Mouse (Mus musculus) myocyte (in vitro differentiated cells): ENCODE measurements around the gene Gng4. TPM values are rescaled to one million over a fixed set of nuclear protein-coding genes. Genes with fewer than 3 reads are reported as not detected.
A peak's percentile ranks its signal among the peaks of the same experiment; 100 is the strongest.

ENCODE experiments used
- H3K27me3 ChIP-seq: one replicate; pipeline ENCODE4 v1.6.1; 2011; ENCODE audit not compliant: control insufficient read depth, insufficient read depth, insufficient read length
- H3K36me3 ChIP-seq: one replicate; pipeline ENCODE4 v1.6.1; 2011; ENCODE audit not compliant: control insufficient read depth, insufficient read depth
- H3K4me2 ChIP-seq: one replicate; pipeline ENCODE4 v1.6.1; 2011; ENCODE audit warnings: low read depth, control low read depth
- H3K4me3 ChIP-seq: one replicate; pipeline ENCODE4 v1.5.1; 2011; ENCODE audit warnings: mild to moderate bottlenecking, control low read depth, moderate library complexity
- H3K79me2 ChIP-seq: one replicate; pipeline ENCODE4 v1.6.1; 2011; ENCODE audit not compliant: control insufficient read depth, insufficient read depth
- H3ac ChIP-seq: one replicate; pipeline ENCODE4 v1.6.1; 2011; ENCODE audit not compliant: control insufficient read depth, insufficient read length
- CEBPB ChIP-seq: IDR thresholded peaks from 2 replicates; pipeline ENCODE4 v1.6.1; 2011; ENCODE audit warnings: mild to moderate bottlenecking, moderate library complexity; ENCODE audit not compliant: poor library complexity, insufficient read depth, severe bottlenecking
- E2F4 ChIP-seq: IDR thresholded peaks from one replicate; pipeline ENCODE4 v1.6.1; 2011; ENCODE audit warnings: mild to moderate bottlenecking, control low read depth, moderate library complexity; ENCODE audit not compliant: insufficient read depth
- MAX ChIP-seq: IDR thresholded peaks from one replicate; pipeline ENCODE4 v1.6.1; 2011; ENCODE audit warnings: low read depth, mild to moderate bottlenecking, control low read depth
- MYOD1 ChIP-seq, 3 experiments: IDR thresholded peaks; one replicate each; pipeline ENCODE4 v1.6.1; 2011; ENCODE audit warnings: control low read depth in 2 of 3, low read depth in 2 of 3, mild to moderate bottlenecking in 2 of 3, moderate library complexity in 1 of 3; ENCODE audit not compliant: insufficient read length in 2 of 3, control insufficient read depth in 1 of 3
- MYOG ChIP-seq, 3 experiments: IDR thresholded peaks; one replicate each; pipeline ENCODE4 v1.6.1; 2011; ENCODE audit warnings: control low read depth in 2 of 3, low read depth in 2 of 3, mild to moderate bottlenecking in 2 of 3; ENCODE audit not compliant: insufficient read length in 2 of 3, control insufficient read depth in 1 of 3, insufficient read depth in 1 of 3
- POLR2A ChIP-seq: IDR thresholded peaks from one replicate; pipeline ENCODE4 v1.6.1; 2011; ENCODE audit warnings: low read depth, mild to moderate bottlenecking, control low read depth, moderate library complexity; ENCODE audit not compliant: insufficient read length
- POLR2AphosphoS2 ChIP-seq: IDR thresholded peaks from one replicate; pipeline ENCODE4 v1.6.1; 2011; ENCODE audit warnings: low read depth, control low read depth; ENCODE audit not compliant: insufficient read length
- REST ChIP-seq: IDR thresholded peaks from one replicate; pipeline ENCODE4 v1.6.1; 2011; ENCODE audit warnings: mild to moderate bottlenecking, control low read depth, moderate library complexity; ENCODE audit not compliant: insufficient read depth, insufficient read length
- SRF ChIP-seq: IDR thresholded peaks from one replicate; pipeline ENCODE4 v1.6.1; 2011; ENCODE audit warnings: low read depth; ENCODE audit not compliant: control insufficient read depth, insufficient read length
- TCF12 ChIP-seq: IDR thresholded peaks from one replicate; pipeline ENCODE4 v1.6.1; 2011; ENCODE audit warnings: mild to moderate bottlenecking, control low read depth; ENCODE audit not compliant: poor library complexity, insufficient read depth, severe bottlenecking
- TCF3 ChIP-seq: IDR thresholded peaks from one replicate; pipeline ENCODE4 v1.6.1; 2011; ENCODE audit warnings: low read depth, control low read depth; ENCODE audit not compliant: insufficient read length
- USF1 ChIP-seq: IDR thresholded peaks from one replicate; pipeline ENCODE4 v1.6.1; 2011; ENCODE audit warnings: low read depth, mild to moderate bottlenecking, control low read depth, moderate library complexity
- polyA plus RNA-seq: library from polyadenylated mRNA; unstranded; fragments of >200 nt; fragmentation: generic; extraction: Trizol; gene quantifications from one replicate; pipeline ENCODE4 v1.2.1, GENCODE M21; 2012; ENCODE audit warnings: missing spikeins

The Gng4 gene
- polyA plus RNA-seq, 1 experiment, result 0.56 TPM

DNA sequence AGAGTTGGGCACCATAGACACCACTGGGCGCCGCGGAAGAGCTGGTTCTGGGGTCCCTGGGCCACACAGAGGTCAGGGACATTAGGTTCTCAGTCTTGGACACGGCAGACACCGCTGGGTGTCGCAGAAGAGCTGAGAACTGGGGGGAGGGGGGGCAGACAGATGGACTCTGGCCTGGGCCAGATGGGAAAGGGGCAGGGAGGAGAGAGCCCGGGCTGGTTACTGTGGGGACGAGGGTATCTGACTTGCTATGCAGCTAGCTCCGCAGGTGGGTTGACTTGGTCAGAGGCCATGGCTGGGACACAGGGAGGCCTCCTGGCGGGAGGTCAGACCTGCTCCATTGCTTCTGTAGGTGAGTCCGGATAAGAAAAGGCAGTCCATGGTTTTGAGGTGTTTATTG lies 78.5 kb downstream of the Gng4 start:
- no peaks in the 10 kb centered on the region for H3K27me3 ChIP-seq
- no peak overlapping the region for H3K4me2 ChIP-seq
- no peaks in the 10 kb centered on the region for H3K36me3 ChIP-seq
- H3ac ChIP-seq, result no peak overlapping the region
- H3K4me3 ChIP-seq, result no peak overlapping the region
- TF ChIP-seq REST (no peak), MYOD1 (IDR thresholded peaks at IDR 0.05; ENCODE audit: control insufficient read depth in 1 of 3, insufficient read length in 2 of 3, low read depth in 2 of 3) (no peak), POLR2A (no peak)
- no peaks in the 10 kb centered on the region for H3K79me2 ChIP-seq

DNA sequence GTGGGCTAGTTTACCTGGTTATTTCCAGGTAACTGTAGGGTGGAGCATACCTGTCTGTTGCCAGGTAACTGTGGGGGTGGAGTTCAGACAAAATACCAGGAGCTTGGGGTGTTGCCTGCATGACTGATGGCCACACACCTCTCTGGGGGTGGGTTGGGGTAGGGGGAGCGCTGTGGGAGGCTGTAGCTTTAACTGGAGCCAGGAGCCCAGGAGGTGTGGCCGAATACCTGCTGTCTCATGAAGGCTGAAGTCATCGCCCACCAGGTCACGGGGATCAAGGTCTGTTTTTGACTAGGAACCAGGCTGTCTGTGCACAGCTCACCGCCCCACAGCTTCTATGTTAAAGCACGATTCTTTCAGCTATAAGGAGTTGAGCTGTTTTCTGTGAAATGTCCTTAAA lies 79.1 kb downstream of the Gng4 start:
- Histone ChIP-seq H3ac (no peak overlapping the region), H3K27me3 (no peaks in the 10 kb centered on the region), H3K4me2 (no peak overlapping the region), H3K4me3 (no peak overlapping the region), H3K79me2 (no peaks in the 10 kb centered on the region), H3K36me3 (no peaks in the 10 kb centered on the region)
- TF ChIP-seq MYOG (IDR thresholded peaks at IDR 0.05; ENCODE audit: control insufficient read depth in 1 of 3, insufficient read depth in 1 of 3, insufficient read length in 2 of 3, low read depth in 2 of 3), result no peak
- no peak for TF ChIP-seq TCF3
- TF ChIP-seq POLR2A, result no peak
- TF ChIP-seq USF1, result no peak
- TF ChIP-seq E2F4, result no peak
- TF ChIP-seq TCF12, result no peak
- TF ChIP-seq CEBPB, result no peak
- no peak for TF ChIP-seq MAX
- TF ChIP-seq SRF, result no peak

- Histone ChIP-seq H3K4me3 (no peak overlapping the region), H3K36me3 (no peaks in the 10 kb centered on the region), H3K27me3 (no peaks in the 10 kb centered on the region), H3ac (no peak overlapping the region), H3K4me2 (no peak overlapping the region), H3K79me2 (no peaks in the 10 kb centered on the region)
- TF ChIP-seq MYOG (IDR thresholded peaks at IDR 0.05; ENCODE audit: control insufficient read depth in 1 of 3, insufficient read depth in 1 of 3, insufficient read length in 2 of 3, low read depth in 2 of 3) (no peak), TCF12 (no peak), CEBPB (no peak), MYOD1 (IDR thresholded peaks at IDR 0.05; ENCODE audit: control insufficient read depth in 1 of 3, insufficient read length in 2 of 3, low read depth in 2 of 3) (no peak), USF1 (no peak), POLR2AphosphoS2 (no peak), E2F4 (no peak), MAX (no peak), POLR2A (no peak), TCF3 (no peak), SRF (no peak), REST (no peak)
These were observed 82.5 kb downstream of the Gng4 start for GRCm38 (mm10) chr13:13866339-13866738.

DNA sequence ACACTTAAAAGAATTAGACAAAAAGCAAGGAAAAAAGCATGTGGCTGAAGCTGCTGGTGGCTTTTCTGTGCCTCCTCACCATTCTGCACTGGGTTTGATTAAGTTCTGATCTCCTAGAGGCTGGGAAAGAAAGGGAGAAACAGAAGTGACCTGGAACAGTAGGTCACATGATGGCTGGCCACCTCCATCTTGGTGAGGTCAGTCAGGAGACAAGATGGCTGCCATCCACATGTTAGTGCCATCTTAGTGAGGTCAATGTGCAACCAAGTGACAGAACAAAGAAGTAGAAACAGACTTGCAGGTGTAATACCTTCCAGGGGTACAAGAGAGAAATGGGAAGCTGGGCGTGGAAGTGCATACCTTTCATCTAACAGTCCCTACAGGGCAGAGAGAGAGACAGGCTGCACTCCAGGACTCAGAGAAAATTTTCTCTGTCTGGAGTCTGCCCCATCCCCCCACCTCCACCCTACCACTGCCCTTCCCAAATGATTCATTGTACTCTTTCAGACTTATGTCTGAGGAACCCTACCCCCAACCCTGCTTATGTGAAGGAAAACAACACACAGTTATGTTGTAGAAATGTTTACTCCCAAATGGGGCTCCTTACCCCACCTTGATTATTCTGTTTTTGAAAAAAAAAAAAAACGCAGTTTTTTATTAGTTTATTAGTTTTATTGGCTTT lies 83.4 kb downstream of the Gng4 start:
- TF ChIP-seq MAX (no peak), USF1 (peak; percentile 78), POLR2AphosphoS2 (no peak)
- H3K79me2 ChIP-seq, result no peaks in the 10 kb centered on the region
- H3K36me3 ChIP-seq, result no peaks in the 10 kb centered on the region
- H3K4me2 ChIP-seq, result no peak overlapping the region
- H3ac ChIP-seq, result no peak overlapping the region
- no peak overlapping the region for H3K4me3 ChIP-seq
- H3K27me3 ChIP-seq, result no peaks in the 10 kb centered on the region

DNA sequence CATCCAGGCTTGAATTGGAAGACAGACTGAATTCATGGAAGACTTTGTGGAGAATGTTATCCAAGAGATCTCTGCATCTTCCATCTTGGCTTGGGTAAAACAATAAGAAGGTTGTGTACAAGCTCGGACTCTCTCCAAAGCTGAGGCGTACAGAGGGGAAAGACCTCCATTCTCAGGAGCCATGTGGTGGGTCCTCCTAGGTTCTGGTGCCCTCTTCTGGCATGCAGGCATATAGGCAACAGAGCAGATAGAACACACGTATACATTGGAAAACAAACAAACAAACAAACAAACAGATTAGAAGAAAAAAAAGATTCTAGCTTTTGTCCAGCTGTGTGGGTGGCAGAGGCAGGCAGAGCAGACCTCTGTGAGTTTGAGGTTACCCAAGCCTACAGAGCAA lies 84.1 kb downstream of the Gng4 start:
- Histone ChIP-seq H3K27me3 (no peaks in the 10 kb centered on the region), H3K4me3 (no peak overlapping the region), H3K4me2 (peak overlapping the region; percentile 42), H3K36me3 (no peaks in the 10 kb centered on the region), H3K79me2 (no peaks in the 10 kb centered on the region), H3ac (no peak overlapping the region)
- TF ChIP-seq MYOG (IDR thresholded peaks at IDR 0.05; ENCODE audit: control insufficient read depth in 1 of 3, insufficient read depth in 1 of 3, insufficient read length in 2 of 3, low read depth in 2 of 3) (no peak), E2F4 (no peak), POLR2AphosphoS2 (no peak), CEBPB (no peak)

Other genes starting within 250 kb of the Gng4 start
- gene Lyst, start 193.7 kb upstream of the Gng4 start, polyA plus RNA-seq, result 3.6 TPM
- gene B3galnt2, start 170.4 kb downstream of the Gng4 start, polyA plus RNA-seq, result 22.4 TPM